Mouse (Mus musculus): ENCODE measurements around the gene Khsrp.
"Not testable (repeated sequence)": the region's sequence is repeated elsewhere in the genome, so short reads cannot be mapped to it uniquely, and the experiment has no call there.

The Khsrp gene

DNA sequence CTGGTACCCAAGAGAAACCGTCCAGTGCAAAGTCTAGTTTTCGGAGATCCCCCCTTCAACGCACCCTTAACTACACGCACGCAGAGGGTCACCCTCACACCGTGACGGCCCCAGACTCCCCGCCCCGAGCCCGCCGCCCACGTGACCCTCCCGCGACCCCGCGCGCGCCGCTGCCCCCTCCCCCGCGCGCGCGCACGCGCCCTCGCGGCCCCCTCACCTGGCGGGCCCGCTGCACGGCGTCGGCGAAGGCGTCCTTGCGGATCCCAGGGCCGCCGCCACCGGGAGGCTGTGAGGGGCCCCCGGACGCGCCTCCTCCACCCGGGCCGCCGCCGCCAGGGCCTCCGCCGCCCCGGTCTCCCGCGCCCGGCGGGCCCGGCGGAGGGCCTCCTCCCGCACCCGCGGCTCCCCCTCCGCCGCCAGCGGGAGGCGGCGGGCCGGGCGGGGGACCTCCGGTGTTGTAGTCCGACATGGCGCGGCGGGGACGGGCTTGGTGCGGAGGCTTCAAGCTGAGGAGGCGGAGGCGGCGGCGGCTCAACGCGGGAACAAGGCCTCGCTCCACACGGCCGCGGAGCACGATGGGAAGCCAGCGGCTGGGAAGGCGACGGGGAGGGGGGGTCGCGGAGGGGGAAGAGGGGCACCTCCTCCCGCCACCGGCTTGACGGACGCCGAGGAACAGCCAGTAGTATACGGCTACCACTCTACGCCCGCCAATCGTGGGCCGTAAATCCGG, at the start of gene Khsrp:
Gene Khsrp (minus strand): TSS at position 592 of the 730 bp plus-strand sequence.
- peak; percentile 58 for DNase-seq (ENCODE audit: low spot score)

- no peak for DNase-seq (ENCODE audit: low spot score)
These were observed 48.6 kb upstream of the Khsrp start for GRCm38 (mm10) chr17:57079919-57080318.

GRCm38 (mm10) chr17:57078336-57078735, 47.0 kb upstream of the Khsrp start, which contains the start of gene Dennd1c:
Gene Dennd1c, minus strand, starts transcription at chr17:57078514.
- no peak for DNase-seq (ENCODE audit: low spot score)

DNA sequence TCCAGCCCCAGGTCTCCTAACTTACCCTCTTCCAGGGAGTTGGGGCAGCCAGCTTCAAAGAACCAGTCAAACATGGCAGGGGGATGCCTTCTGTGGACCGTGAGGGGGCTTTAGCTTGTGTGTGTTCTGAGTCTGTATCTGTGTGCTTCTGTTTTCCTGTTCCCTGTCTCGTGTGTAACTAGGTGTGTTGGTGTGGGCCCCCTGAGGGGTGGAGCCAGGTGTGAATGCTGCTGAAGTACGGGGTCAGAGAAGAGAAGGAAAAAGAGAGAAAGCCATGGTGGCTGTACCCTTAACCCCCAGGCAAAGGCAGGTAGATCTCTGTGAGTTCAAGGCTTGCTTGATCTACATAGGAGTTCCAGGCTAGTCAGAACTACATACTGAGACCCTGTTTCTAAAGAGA, 45.6 kb upstream of the Khsrp start:
- DNase-seq (ENCODE audit: low spot score), result no peak

DNA sequence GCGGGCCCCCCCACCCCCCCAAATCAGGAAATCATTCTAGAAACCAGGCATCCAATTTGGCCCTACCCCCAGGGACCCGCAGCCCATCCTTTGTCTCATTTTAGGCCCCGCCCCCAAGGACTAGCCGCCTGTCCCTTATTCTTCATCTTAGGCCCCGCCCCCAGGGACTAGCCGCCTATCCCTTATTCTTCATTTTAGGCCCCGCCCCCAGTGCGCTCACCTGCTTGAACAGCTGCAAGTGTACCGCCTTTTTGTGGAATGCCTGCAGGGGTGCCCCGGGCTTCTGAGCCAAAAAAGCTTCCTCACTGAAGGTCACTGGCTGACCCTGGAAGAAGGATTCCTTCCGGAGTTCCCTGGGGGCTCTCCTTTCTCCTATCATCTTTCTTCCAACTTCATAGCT, 39.4 kb upstream of the Khsrp start:
- peak; percentile 77 for DNase-seq (ENCODE audit: low spot score)

GRCm38 (mm10) chr17:57070272-57070671, 39.0 kb upstream of the Khsrp start:
- no peak for DNase-seq (ENCODE audit: low spot score)

GRCm38 (mm10) chr17:57066908-57067307, 35.6 kb upstream of the Khsrp start:
- DNase-seq (ENCODE audit: low spot score), result no peak

DNA sequence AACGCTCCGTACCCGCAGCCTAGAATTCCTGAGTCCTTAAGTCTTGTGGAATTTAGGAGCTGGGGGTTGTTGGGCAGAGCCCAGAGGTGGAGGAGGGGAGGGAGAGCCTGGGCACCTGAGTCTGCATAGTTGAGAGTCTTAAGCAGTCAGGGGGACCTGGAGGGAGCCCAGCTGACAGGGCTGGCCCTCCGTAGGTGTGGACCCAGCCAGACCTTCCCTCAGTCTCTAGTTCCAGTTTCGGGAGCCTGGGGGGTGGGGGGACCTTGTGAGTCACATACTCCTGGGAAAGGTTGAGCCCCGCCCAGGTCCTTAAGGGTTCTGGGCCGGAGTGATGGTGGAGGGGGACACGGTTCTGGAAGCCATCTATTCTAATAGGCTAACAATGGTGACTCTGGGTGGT, 31.7 kb upstream of the Khsrp start:
- DNase-seq (ENCODE audit: low spot score), result no peak

DNA sequence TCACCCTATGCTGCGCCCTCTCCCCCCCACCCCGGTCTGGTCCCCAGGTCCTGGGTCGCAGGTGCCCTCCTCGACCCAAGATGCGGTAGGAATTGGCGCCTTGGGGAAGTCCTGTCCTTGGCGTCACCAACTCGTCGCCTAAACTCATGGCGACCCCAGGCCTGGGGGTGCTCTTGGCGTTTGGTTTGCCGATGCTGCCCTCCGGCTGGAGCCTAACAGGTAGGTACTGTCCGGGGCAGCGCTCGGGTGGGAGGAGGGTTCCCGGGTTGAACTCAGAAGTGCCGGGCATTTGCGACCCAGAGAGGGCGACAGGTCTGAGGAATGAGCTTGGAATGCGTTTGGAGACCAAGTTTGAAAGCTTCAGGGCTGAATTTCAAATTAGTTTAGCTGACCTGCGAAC, 31.2 kb upstream of the Khsrp start:
- no peak for DNase-seq (ENCODE audit: low spot score)

GRCm38 (mm10) chr17:57062011-57062521, 30.7 kb upstream of the Khsrp start:
- peak; percentile 27 for DNase-seq (ENCODE audit: low spot score)

DNA sequence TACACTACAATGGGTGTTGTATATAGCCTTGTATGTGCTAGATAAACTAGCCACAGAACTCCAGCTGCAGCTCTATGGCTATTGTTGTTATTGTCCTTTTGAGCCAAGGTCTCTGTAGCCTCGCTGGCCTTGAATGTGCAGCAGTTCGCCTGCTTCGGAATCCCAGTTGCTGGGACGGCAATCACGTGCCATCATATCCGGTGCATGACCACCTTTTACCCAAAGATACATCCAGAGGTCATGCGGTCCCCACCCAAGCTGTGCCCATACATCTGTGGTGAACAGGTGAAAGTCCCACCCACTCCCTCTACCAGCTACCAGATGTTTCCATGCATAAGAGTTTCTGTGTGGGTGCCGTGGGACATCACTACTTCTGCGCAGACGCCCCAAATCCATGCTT, 29.7 kb upstream of the Khsrp start:
- no peak for DNase-seq (ENCODE audit: low spot score)

DNA sequence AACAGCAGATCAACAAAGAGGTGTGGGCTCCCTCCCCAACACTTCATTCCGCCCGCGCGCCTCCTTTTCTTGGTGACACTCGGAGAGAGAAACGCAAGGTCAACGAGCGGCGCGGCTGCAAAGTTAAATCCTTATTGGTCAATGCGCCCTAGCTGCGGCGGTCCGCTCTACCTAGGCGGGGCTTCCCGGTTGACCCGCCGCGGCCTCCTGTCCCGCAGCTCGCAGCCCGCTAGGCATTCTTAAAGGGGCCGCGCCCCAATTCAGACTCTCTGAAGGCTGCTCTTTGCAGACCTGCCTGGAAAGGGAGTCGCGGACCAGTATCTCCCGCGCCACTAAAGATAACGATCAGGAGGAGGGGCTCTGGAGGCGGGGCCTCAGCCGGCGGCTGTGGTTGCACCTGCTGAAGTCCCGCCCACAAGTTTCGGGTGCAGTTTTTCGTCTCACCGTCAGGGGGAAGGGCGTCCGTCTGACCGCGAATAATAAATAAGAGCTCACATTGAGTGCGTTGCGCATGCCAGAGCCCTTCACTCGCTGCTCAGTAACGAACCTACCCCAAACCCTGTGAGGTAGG, 29.0 kb upstream of the Khsrp start:
- peak; percentile 96 for DNase-seq (ENCODE audit: low spot score)

GRCm38 (mm10) chr17:57059486-57059977, 28.2 kb upstream of the Khsrp start, which contains the start of gene Slc25a23:
Gene Slc25a23, minus strand, starts transcription at chr17:57059863.
- peak; percentile 88 for DNase-seq (ENCODE audit: low spot score)

GRCm38 (mm10) chr17:57058891-57059485, 27.7 kb upstream of the Khsrp start, which contains the start of gene Crb3:
Gene Crb3, plus strand, starts transcription at chr17:57059105.
- no peak for DNase-seq (ENCODE audit: low spot score)

GRCm38 (mm10) chr17:57056246-57056645, 24.9 kb upstream of the Khsrp start:
- DNase-seq (ENCODE audit: low spot score), result no peak

- DNase-seq (ENCODE audit: low spot score), result not testable (repeated sequence)
These were observed 20.4 kb upstream of the Khsrp start for GRCm38 (mm10) chr17:57051679-57052078.

GRCm38 (mm10) chr17:57048816-57049215, 17.5 kb upstream of the Khsrp start:
- DNase-seq (ENCODE audit: low spot score), result no peak

- DNase-seq (ENCODE audit: low spot score), result peak; percentile 29
These were observed 16.1 kb upstream of the Khsrp start for GRCm38 (mm10) chr17:57047406-57047805.

DNA sequence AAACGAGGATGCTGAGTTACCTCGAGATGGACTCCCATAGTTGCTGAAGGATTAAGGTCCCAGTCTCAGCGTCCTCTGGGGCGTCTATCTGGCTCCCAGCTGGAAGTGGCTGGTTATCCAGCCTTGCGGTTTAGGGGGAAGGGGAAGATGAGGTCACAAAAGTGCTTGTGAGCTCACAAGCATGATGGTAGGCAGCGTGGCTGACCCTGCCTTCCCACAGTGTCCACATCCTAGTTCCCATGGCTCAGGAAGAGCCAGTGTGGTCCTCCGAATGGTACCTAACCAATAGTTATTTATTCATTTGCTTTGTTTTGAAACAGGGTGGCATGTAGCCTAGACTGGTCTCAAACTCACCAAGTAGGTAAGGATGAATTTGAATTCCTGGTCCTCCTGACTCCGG, 10.2 kb upstream of the Khsrp start, which contains the start of gene Slc25a41:
Gene Slc25a41 (minus strand): TSS at position 101 of the 400 bp plus-strand sequence.
- no peak for DNase-seq (ENCODE audit: low spot score)

DNA sequence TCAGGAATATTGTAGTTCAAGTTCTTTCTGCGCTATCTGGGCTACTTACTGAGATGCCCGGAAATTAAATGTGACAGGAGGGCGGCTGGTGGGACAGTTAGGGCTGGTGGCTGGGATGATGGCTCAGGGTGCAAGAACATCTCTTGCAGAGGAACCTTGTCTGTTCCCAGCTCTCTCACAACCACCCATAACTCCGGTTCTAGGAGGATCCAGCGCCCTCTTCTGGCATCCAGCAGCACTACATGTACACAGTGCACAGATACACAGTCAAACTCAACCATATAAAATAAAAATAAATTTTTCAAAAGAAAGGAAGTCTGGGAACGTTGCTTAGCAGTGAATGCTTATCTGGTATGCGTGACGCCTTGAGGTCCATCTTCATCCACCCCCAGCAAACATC, 7.7 kb upstream of the Khsrp start:
- no peak for DNase-seq (ENCODE audit: low spot score)

DNA sequence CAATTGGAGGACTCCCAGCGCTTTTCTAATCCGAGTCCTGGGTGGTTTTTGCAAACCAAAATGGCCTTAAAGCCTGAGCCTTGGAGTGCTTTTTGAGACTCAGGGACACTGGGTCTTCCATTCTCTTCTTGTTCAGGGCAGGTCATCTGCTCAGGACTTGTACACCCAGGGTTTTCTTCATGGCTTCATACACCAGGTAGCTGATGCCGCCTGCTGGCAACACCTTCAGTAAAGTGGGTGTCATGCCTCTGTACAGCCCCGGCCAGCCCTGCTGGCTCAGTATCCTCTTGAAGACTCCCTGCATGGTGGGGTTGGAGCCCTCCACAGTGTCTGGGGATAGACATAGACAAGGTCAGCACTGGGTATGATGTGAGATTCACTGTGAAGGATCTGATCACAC, 1.5 kb upstream of the Khsrp start:
- no peak for DNase-seq (ENCODE audit: low spot score)

GRCm38 (mm10) chr17:57031661-57032420, 519 bp upstream of the Khsrp start:
- DNase-seq (ENCODE audit: low spot score), result peak; percentile 100

Data from embryo, embryonic 10 days (tissue).